Mouse (Mus musculus): Measurements from ENCODE around the gene Prep. TPM values are rescaled to one million over a fixed set of nuclear protein-coding genes. Genes with fewer than 3 reads are reported as not detected.

The Prep gene
- polyA plus RNA-seq, 1 experiment from 2014 or later = 19.8 TPM

GRCm38 (mm10) chr10:45204582-45204981 is 137.6 kb downstream of the Prep start:
- Histone ChIP-seq H3K27ac (no peak overlapping the region), H3K36me3 (no peaks in the 10 kb centered on the region), H3K4me3 (no peak overlapping the region), H3K9ac (no peak overlapping the region), H3K27me3 (no peaks in the 10 kb centered on the region), H3K4me2 (no peak overlapping the region), H3K4me1 (no peaks in the 10 kb centered on the region), H3K9me3 (no peaks in the 10 kb centered on the region)
- ATAC-seq (ENCODE audit: insufficient number of reproducible peaks, low FRiP score, low TSS enrichment, low read depth) = no peak
- 66% methylated on average over 1 of the region's 1 CpGs for WGBS

- H3K9me3 ChIP-seq = no peaks in the 10 kb centered on the region
- H3K9ac ChIP-seq = no peak overlapping the region
- no peaks in the 10 kb centered on the region for H3K4me1 ChIP-seq
- H3K4me2 ChIP-seq = no peak overlapping the region
- H3K27me3 ChIP-seq = no peaks in the 10 kb centered on the region
- ATAC-seq (ENCODE audit: insufficient number of reproducible peaks, low FRiP score, low TSS enrichment, low read depth) = no peak
- H3K4me3 ChIP-seq = no peak overlapping the region
- H3K36me3 ChIP-seq = no peaks in the 10 kb centered on the region
- H3K27ac ChIP-seq = no peak overlapping the region
Observed at GRCm38 (mm10) chr10:45210201-45210600, 143.2 kb downstream of the Prep start.

GRCm38 (mm10) chr10:45216676-45217075 is 149.7 kb downstream of the Prep start:
- Histone ChIP-seq H3K36me3 (no peaks in the 10 kb centered on the region), H3K4me2 (no peak overlapping the region), H3K4me3 (no peak overlapping the region), H3K4me1 (no peaks in the 10 kb centered on the region), H3K27ac (no peak overlapping the region), H3K9ac (no peak overlapping the region), H3K27me3 (no peaks in the 10 kb centered on the region), H3K9me3 (no peaks in the 10 kb centered on the region)
- no peak for ATAC-seq (ENCODE audit: insufficient number of reproducible peaks, low FRiP score, low TSS enrichment, low read depth)
- 79% methylated on average over 7 of the region's 7 CpGs for WGBS

Small RNA genes within 50 kb of the gene (microRNA-seq; reads per million reads assigned to microRNA genes)
- gene Gm23766 = not detected

Other genes starting within 250 kb of the Prep start
- 3.8 and 4.2 TPM in 2 replicates for gene Popdc3, start 110.9 kb downstream of the Prep start, polyA plus RNA-seq (2015; fragmentation: Nextera tagmentation; extraction: Ambion mirVana)

Data from limb, embryonic 15.5 days (tissue).